Mouse (Mus musculus) liver, adult 2 months (tissue): ENCODE measurements around the gene Fnbp1l.

Source experiments
- CTCF ChIP-seq: fragments of 200-500 bp; IDR thresholded peaks from 2 replicates; pipeline ENCODE4 v1.5.1; 2011; ENCODE audit warnings: low read depth, low read length, control low read depth
- POLR2A ChIP-seq: fragments of 200-500 bp; IDR thresholded peaks from 2 replicates; pipeline ENCODE4 v1.6.1; 2011; ENCODE audit warnings: low read length, control low read depth; ENCODE audit not compliant: insufficient read depth; ENCODE audit errors: extremely low read depth

GRCm38 (mm10) chr3:122512725-122513375 lies 106.7 kb downstream of the Fnbp1l start:
- TF ChIP-seq POLR2A (no peak), CTCF (no peak)
